Mouse (Mus musculus) testis, adult 2 months (tissue): ENCODE results near the gene Spata33. TPM values are rescaled to one million over a fixed set of nuclear protein-coding genes. Genes with fewer than 3 reads are reported as not detected.
"Not testable (repeated sequence)": the region's sequence is repeated elsewhere in the genome, so short reads cannot be mapped to it uniquely, and the experiment has no call there.

Experiments used
- H3K27ac ChIP-seq: fragments of 200-500 bp; 2 replicates; pipeline ENCODE4 v1.5.1; 2012; ENCODE audit warnings: low read depth, low read length; ENCODE audit not compliant: control insufficient read depth, insufficient read depth
- H3K27me3 ChIP-seq: fragments of 200-500 bp; 2 replicates; pipeline ENCODE4 v1.6.1; 2012; ENCODE audit warnings: mild to moderate bottlenecking, low read length, moderate library complexity; ENCODE audit not compliant: control insufficient read depth, insufficient read depth
- H3K36me3 ChIP-seq: fragments of 200-500 bp; 2 replicates; pipeline ENCODE4 v1.6.1; 2012; ENCODE audit warnings: mild to moderate bottlenecking, low read length; ENCODE audit not compliant: control insufficient read depth, insufficient read depth
- H3K4me1 ChIP-seq: fragments of 200-500 bp; 2 replicates; pipeline ENCODE4 v1.6.1; 2012; ENCODE audit warnings: low read length; ENCODE audit not compliant: control insufficient read depth, insufficient read depth
- H3K4me3 ChIP-seq: fragments of 200-500 bp; 2 replicates; pipeline ENCODE4 v1.5.1; 2012; ENCODE audit warnings: low read depth, mild to moderate bottlenecking, low read length, moderate library complexity, mixed read lengths; ENCODE audit not compliant: control insufficient read depth
- CTCF ChIP-seq: fragments of 200-500 bp; IDR thresholded peaks from 2 replicates; pipeline ENCODE4 v1.5.1; 2012; ENCODE audit warnings: low read depth, mild to moderate bottlenecking, inconsistent platforms, low read length, moderate library complexity; ENCODE audit not compliant: control insufficient read depth, insufficient read depth, insufficient replicate concordance
- POLR2A ChIP-seq: fragments of 200-500 bp; IDR thresholded peaks from 2 replicates; pipeline ENCODE4 v1.6.1; 2012; ENCODE audit warnings: low read depth, mild to moderate bottlenecking, inconsistent platforms, low read length, moderate library complexity; ENCODE audit not compliant: control insufficient read depth
- polyA plus RNA-seq: library from polyadenylated mRNA; depleted of rRNA; stranded (reverse); fragments of >200 nt; gene quantifications from 2 replicates; pipeline ENCODE4 v1.2.3, GENCODE M21; 2012

Spata33 gene
- polyA plus RNA-seq, 1 experiment, result 921 TPM

- TF ChIP-seq CTCF, result no peak
- no peak for TF ChIP-seq POLR2A
- H3K36me3 ChIP-seq, result no peaks in the 10 kb centered on the region
- H3K4me1 ChIP-seq, result peaks cover 3% of the 10 kb centered on the region
- no peak overlapping the region for H3K27ac ChIP-seq
- no peak overlapping the region for H3K4me3 ChIP-seq
- no peaks in the 10 kb centered on the region for H3K27me3 ChIP-seq
Observed at GRCm38 (mm10) chr8:123220917-123221316, 8.3 kb downstream of the Spata33 start.

GRCm38 (mm10) chr8:123224278-123225266 lies 11.9 kb downstream of the Spata33 start, which contains the start of gene Cdk10:
Gene Cdk10, plus strand, starts transcription at chr8:123224842.
- Histone ChIP-seq H3K27ac (peak within 1 kb of the TSS; percentile 79), H3K36me3 (peaks cover 3% of the 10 kb centered on the region)

GRCm38 (mm10) chr8:123228416-123228815 lies 15.8 kb downstream of the Spata33 start:
- no peak overlapping the region for H3K4me3 ChIP-seq
- TF ChIP-seq POLR2A (no peak), CTCF (no peak)
- peaks cover 3% of the 10 kb centered on the region for H3K4me1 ChIP-seq
- H3K36me3 ChIP-seq, result peaks cover 3% of the 10 kb centered on the region
- H3K27ac ChIP-seq, result no peak overlapping the region
- H3K27me3 ChIP-seq, result no peaks in the 10 kb centered on the region

More at GRCm38 (mm10) chr8:123224278-123225266, 11.9 kb downstream of the Spata33 start, which contains the start of gene Cdk10:
- peak; percentile 97 for TF ChIP-seq POLR2A
- TF ChIP-seq CTCF, result no peak
- peak within 1 kb of the TSS; percentile 92 for H3K4me3 ChIP-seq
- peaks cover 3% of the 10 kb centered on the region for H3K4me1 ChIP-seq
- no peaks in the 10 kb centered on the region for H3K27me3 ChIP-seq

GRCm38 (mm10) chr8:123230326-123230725 lies 17.7 kb downstream of the Spata33 start:
- not testable (repeated sequence) for H3K36me3 ChIP-seq, H3K27ac ChIP-seq, H3K4me3 ChIP-seq, H3K27me3 ChIP-seq, H3K4me1 ChIP-seq

- peaks cover 3% of the 10 kb centered on the region for H3K36me3 ChIP-seq
- H3K27me3 ChIP-seq, result no peaks in the 10 kb centered on the region
- H3K4me3 ChIP-seq, result no peak overlapping the region
- TF ChIP-seq POLR2A (no peak), CTCF (no peak)
- no peak overlapping the region for H3K27ac ChIP-seq
- peaks cover 18% of the 10 kb centered on the region for H3K4me1 ChIP-seq
Observed at GRCm38 (mm10) chr8:123231742-123232141, 19.1 kb downstream of the Spata33 start.

DNA sequence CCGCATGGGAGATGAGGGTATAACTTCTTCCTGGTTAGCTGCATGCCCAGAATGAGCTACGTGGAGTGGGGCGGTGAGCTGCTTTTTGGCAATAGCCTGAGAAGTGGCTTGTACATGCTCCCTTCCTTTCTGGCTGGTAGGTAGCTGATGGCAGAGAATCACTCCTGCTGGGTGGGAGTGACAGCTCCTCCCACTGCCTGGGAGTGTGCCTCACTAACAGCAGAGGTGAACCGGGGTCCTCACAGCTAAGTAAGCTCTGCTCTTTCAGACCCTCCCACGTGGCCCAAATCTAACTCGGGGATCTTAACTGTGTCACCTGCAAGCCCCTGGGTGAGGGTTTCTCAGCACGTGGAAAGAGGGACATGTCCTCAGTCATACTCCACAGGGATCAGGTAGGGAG lies 19.9 kb downstream of the Spata33 start:
- Histone ChIP-seq H3K4me3 (peak overlapping the region; percentile 87), H3K27ac (no peak overlapping the region), H3K36me3 (peaks cover 3% of the 10 kb centered on the region), H3K27me3 (no peaks in the 10 kb centered on the region), H3K4me1 (peaks cover 18% of the 10 kb centered on the region)
- no peak for TF ChIP-seq CTCF
- no peak for TF ChIP-seq POLR2A

GRCm38 (mm10) chr8:123233300-123233699 lies 20.7 kb downstream of the Spata33 start:
- Histone ChIP-seq H3K4me3 (peak overlapping the region; percentile 87), H3K36me3 (no peaks in the 10 kb centered on the region), H3K27ac (no peak overlapping the region), H3K4me1 (peaks cover 18% of the 10 kb centered on the region), H3K27me3 (no peaks in the 10 kb centered on the region)
- TF ChIP-seq CTCF (no peak), POLR2A (no peak; the same call in 1 of the 2 replicates)
